Mouse (Mus musculus): Measurements from ENCODE around the gene Abhd17c.

DNA sequence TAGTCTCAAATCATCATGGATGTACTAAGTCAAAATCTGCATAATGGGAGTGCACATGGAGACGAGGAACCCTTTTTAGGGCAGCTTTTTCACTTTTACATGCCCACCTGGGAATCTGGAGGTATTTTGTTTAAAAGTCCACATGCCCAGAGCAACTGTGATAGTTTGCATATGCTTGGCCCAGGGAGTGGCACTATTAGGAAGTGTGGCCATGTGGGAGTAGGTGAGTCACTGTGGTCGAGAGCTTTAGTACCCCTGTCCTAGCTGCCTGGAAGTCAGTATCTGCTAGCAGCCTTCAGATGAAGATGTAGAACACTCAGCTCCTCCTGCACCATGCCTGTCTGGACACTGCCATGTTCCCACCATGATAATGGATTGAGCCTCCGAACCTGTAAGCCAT, 51.0 kb downstream of the Abhd17c start:
- TF ChIP-seq CTCF (IDR thresholded peaks at IDR 0.05; ENCODE audit: control insufficient read depth, insufficient read depth, insufficient replicate concordance, low read depth, low read length) (no peak), POLR2A (IDR thresholded peaks at IDR 0.05; ENCODE audit: control insufficient read depth, low read depth, low read length) (no peak)
